Mouse (Mus musculus): ENCODE measurements at regions not wholly inside any gene's neighbourhood (a gene's known extent, or its start where the extent isn't known, plus 50 kb on each side); places are given as distances from the start of the nearest gene placed in this dataset.

DNA sequence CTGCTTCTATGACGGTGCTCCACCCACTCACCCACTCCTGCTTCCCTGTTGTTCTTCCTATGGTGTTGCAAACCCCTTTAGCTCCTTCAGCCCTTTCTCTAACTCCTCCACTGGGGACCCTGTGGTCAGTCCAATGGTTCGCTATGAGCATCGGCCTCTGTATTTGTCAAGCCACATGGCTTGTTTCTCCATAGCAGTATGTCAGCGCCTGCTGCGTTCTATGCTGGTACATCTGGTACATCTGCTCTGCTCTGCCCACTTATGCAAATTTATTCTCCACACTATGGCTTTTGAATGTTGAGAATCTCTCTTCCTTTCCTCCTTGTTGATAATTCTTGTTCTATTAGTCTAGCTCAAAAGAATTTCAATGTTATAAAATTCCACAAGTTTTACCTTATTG is 154.2 kb upstream of the Gm34302 start:
- TF ChIP-seq CTCF (IDR thresholded peaks at IDR 0.05; ENCODE audit: low read depth) (no peak), EP300 (IDR thresholded peaks at IDR 0.05; ENCODE audit: low read depth) (no peak)
